Mouse (Mus musculus): Measurements from ENCODE around the gene Gpatch11. TPM values are rescaled to one million over a fixed set of nuclear protein-coding genes. Genes with fewer than 3 reads are reported as not detected.
A peak's percentile ranks its signal among the peaks of the same experiment; 100 is the strongest.
"Not testable (repeated sequence)": the region's sequence is repeated elsewhere in the genome, so short reads cannot be mapped to it uniquely, and the experiment has no call there.

The Gpatch11 gene
- 10 to 100 TPM; 18.7 to 20.7 TPM for total RNA-seq (2021)
- long read RNA-seq, experiment 1, full-length matches to known transcripts: 13 of 23 reads
- long read RNA-seq, experiment 1, partial matches to known transcripts: 3 of 23 reads
- long read RNA-seq, experiment 1, other reads (novel, unspliced or antisense): 7 of 23 reads
- long read RNA-seq, experiment 2, full-length matches to known transcripts: 14 of 22 reads
- long read RNA-seq, experiment 2, partial matches to known transcripts: 1 of 22 reads
- long read RNA-seq, experiment 2, other reads (novel, unspliced or antisense): 7 of 22 reads

GRCm38 (mm10) chr17:78834856-78835835 is at the start of gene Gpatch11, which contains the start of gene Heatr5b:
TSS of gene Gpatch11 (plus strand) at chr17:78835567.
TSS of gene Heatr5b (minus strand) at chr17:78835364.
- peak; percentile 99 for DNase-seq

GRCm38 (mm10) chr17:78788273-78788672 is 47.1 kb upstream of the Gpatch11 start:
- not testable (repeated sequence) for DNase-seq

- DNase-seq: no peak
Observed at GRCm38 (mm10) chr17:78791068-78791689, 44.2 kb upstream of the Gpatch11 start.

DNA sequence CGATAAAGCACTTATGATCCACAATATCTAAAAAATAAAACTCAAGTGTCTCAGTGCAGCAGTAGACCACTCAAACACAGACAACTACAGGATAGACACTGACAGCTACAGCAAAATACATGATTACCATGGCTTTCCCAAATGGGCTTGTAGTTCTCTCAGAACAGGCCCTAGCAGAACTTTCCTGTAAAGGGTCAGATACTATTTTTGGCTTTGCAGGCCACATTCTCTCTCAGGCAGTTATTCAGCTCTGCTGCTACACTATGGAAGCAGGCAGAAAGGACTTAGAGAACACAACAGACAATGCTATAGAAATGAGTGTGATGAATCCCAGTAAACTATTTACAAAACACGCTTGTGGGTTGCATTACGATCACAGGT is 43.7 kb upstream of the Gpatch11 start:
- no peak for DNase-seq

- DNase-seq: no peak
Observed at GRCm38 (mm10) chr17:78792122-78792521, 43.2 kb upstream of the Gpatch11 start.

GRCm38 (mm10) chr17:78794390-78794789 is 41.0 kb upstream of the Gpatch11 start:
- DNase-seq: no peak

- no peak for DNase-seq
Observed at GRCm38 (mm10) chr17:78797222-78797621, 38.1 kb upstream of the Gpatch11 start.

- no peak for DNase-seq
Observed at GRCm38 (mm10) chr17:78809019-78809418, 26.3 kb upstream of the Gpatch11 start.

GRCm38 (mm10) chr17:78809582-78809981 is 25.8 kb upstream of the Gpatch11 start:
- DNase-seq: no peak

DNA sequence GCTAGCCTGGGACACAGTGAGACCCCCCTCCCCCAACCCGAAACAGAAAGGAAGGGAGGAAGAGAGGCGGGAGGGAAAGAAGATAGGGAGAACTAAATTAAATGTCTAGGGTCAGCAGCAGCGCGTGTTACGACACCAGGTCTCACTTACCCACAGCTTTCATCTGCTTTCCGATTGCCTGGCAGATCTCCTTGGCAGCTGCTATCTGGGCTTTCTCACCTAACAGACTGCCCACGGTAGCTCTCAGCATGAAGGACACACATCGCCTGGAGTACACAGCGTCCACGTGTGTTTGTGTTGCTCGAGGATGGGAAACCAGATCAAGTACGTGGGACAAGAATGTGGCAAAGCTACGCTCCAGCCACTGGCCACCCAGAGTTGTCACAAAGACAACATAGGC is 11.0 kb upstream of the Gpatch11 start:
- peak; percentile 19 for DNase-seq

DNA sequence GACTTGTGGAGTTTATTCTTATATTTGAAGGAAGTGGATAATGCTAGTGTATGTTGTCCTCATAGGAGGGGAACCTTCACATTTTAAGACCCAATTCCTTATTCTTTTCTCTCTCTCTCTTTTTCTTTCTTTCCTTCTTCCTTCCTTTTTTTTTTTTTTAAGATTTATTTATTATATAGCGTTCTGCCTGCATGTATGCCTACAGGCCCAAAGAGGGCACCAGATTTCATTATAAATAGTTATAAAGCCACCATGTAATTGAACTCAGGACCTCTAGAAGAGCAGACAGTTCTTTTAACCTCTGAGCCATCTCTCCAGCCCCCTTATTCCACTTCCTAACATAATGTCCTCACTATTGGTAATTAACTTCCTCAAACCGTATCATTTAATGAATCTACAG is 689 bp downstream of the Gpatch11 start:
- no peak for DNase-seq

DNA sequence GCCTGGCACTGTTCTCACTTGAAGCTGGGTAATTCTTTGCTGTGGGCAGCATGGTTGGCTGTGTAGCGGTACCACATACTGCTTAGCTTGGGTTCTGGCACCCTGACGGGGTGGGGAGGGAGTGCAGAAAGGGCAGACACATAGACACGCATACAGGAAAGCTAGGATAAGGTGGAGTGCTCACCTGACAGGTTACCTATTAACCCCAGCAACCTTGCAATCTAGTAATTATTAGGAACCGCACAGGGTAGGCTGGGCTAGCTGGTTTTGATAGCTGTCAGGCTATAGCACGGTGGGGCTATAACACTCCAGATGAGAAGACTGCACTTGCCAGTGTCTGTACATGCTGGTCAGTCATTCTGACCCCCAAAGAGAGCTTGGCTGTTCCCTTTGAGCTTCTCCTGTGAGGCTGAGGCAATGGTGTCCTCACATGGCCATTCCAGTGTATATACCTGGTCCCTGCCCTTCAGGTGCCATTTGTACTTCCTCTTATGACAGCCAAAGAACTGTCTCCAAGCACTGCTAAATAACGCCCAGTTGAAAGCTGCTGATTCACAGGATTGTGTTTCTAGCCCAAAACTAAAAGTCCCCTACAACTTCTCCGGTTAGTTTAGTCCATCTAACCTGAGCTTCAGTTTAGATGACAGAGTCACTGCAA is 7.0 kb downstream of the Gpatch11 start:
- DNase-seq: no peak

DNA sequence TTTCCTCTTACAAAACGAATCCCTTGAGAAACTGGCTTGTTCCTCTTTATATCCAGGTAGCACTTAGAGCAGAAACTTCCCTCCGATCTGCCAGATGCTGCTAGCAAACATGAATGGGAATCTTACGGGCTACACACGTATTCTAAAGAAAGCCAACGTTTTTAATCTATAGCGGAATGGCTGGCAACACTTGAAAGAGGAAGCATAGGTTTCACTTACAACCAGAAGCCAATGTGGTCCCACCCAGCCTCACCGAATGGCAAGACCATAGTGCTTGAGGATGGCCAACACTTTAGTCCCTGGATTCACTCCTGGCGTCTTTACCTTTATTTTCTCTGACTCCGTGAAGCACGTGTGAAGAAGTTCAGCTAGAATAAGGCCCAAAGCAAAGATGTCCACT is 20.9 kb downstream of the Gpatch11 start:
- DNase-seq: no peak

DNA sequence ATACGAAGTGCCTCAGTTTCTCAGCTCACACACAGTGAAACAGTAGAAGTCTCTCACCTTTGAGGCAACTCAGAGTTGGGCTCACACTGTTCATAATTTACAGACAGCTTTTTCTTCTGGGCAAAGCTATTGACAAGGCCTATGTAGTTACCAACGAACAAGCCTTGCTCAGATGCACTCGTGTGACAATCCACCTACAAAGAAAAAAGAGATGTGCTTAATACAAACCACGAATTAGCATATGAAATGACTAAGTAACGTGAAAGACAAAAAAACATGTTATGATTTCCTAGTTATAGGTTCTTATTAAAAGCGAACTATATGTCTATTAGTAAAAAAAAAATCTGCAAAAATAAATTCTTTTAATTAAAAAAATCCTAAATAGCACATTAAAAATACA is 38.5 kb downstream of the Gpatch11 start:
- no peak for DNase-seq

DNA sequence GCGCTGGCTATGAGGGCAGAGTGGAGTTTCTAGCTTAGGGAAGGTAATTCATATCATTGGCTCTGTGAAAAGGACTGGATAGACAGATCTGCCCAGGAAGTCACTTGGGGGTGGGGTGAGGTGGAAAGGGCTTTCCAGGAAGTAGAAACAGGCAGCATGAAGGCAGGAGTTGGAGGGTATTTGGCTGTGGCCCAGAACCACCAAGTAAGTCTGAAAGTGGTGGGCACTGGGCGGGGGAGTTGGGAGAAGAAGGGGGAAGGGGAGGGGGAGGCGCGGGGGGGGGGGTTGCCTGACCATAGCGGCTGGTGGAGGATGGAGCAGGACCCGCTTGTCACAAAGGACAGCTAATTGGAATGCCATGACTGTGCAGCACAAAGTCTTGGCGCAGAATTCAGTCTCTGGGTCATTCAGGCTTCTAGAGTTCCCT is 46.5 kb downstream of the Gpatch11 start:
- DNase-seq: no peak

DNA sequence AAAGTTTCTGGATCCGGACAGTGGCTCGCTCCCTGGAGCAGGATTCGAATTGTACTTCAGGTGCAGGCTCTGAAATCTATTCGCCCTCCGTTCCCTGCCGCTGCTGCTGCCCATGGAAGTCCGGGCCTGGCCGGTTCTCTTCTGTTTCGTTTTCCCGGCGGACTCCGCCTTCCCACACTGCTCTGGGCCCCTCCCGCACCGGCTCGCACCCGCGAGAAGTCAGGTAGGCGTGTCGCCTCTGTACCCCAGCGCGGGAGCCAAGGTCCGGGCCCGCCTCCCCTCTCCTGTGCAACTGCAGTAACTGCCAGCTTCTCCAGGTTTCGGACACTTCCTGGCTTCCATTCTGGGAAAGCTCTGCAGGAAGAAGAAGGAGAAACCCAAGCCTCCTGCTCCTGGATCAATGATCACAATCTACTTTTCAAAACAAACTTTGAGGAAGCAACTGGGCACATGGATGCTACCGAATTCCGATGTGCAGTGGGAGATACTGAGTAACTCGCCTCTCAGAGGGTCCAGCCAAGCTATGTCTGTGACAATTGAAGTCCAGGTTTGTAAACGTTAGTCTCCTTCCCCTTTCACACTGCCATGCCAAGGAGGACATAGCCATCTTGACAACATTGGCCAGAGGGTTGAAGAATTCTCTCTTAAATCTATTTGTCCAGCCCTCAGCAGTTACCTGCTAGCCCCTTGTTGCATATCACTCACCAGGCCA is 47.2 kb downstream of the Gpatch11 start, which contains the start of gene Eif2ak2:
Eif2ak2 (minus strand) TSS at position 173 of the 712 bp plus-strand sequence.
- DNase-seq: peak; percentile 74

DNA sequence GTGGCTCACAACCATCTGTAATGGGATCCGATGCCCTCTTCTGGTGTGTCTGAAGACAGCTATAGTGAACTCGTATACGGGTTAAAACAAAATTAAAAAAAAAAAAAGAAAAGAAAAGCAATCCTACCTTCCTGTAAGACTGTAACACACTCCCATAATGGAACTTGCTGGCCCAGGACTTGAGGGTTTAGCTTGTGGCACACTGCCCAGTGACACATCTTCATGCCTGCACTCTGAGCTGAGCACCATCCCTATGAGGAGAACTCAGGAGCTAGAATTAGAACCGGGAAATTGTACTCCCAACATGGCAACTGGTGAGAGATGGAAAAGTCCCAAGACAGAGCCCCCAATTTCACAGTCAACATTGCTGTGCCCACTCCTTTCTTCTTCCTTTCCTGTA is 47.9 kb downstream of the Gpatch11 start:
- no peak for DNase-seq

GRCm38 (mm10) chr17:78885286-78886065 is 50.1 kb downstream of the Gpatch11 start:
- no peak for DNase-seq

DNA sequence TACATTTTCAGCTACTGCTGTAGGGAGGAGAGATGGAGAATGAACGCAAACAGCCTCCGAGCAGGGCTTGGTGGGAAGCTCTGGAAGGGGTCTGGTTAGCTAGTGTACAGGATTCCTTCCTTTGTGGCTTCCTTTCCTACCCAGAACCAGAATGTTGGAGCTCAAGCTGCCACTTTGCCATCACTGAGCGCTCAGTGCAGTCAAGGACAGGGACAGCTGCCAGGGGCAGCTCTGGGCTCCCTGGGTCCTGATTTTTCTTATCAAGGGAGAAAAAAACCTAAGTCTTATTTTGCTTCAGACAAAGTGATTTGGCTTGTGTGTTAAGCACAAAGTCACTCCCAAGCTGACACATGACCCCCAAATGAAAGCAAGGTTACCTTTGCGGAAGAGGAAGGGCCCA is 53.2 kb downstream of the Gpatch11 start:
- no peak for DNase-seq

DNA sequence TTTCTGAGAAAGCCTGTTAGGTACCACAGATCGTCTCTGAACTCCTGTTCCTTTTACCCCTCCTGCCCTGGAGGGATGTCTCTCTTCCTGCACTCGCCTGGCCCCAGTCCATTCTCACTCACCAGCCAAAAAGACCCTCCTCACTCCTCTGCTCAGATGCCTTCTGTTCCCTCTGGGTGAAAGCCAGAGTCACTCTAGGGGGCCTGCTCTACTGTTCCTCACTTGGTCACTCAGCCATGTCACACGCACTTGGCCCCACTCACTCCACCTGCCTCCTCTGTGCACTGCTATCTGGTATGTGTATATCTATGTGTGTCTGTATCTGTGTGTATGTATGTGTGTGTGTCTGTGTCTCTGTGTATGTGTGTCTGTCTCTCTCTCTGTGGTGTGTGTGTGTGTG is 53.8 kb downstream of the Gpatch11 start:
- DNase-seq: no peak

- no peak for DNase-seq
Observed at GRCm38 (mm10) chr17:78891020-78891419, 55.7 kb downstream of the Gpatch11 start.

All from gastrocnemius, postnatal 25 days (tissue).